Mouse (Mus musculus) activated CD4-positive, CD25-positive, alpha-beta regulatory T cell, adult 4 months (primary cell): ENCODE data around the gene Iqce. TPM values are rescaled to one million over a fixed set of nuclear protein-coding genes. Genes with fewer than 3 reads are reported as not detected.

Source experiments
- ATAC-seq: one replicate; pipeline ENCODE4 v1.8.0; 2017
- polyA plus RNA-seq, 2 experiments: library from polyadenylated mRNA; unstranded; fragments of 100-300 nt; shearing (Covaris generic); gene quantifications; one replicate each; pipeline ENCODE4 v1.2.1; 2017

Iqce gene
- polyA plus RNA-seq, 2 experiments from 2014 or later: 16.8 to 21.2 TPM

GRCm38 (mm10) chr5:140661427-140661826 lies 40.8 kb downstream of the Iqce start:
- no peak for ATAC-seq

GRCm38 (mm10) chr5:140660398-140660797 lies 41.8 kb downstream of the Iqce start:
- no peak for ATAC-seq

- peak; percentile 54 for ATAC-seq
Observed at GRCm38 (mm10) chr5:140659607-140660272, 42.4 kb downstream of the Iqce start.

GRCm38 (mm10) chr5:140654096-140654845 lies 47.9 kb downstream of the Iqce start:
- ATAC-seq: no peak

GRCm38 (mm10) chr5:140652587-140652986 lies 49.6 kb downstream of the Iqce start:
- no peak for ATAC-seq

- ATAC-seq: no peak
Observed at GRCm38 (mm10) chr5:140651231-140651630, 50.9 kb downstream of the Iqce start.

- no peak for ATAC-seq
Observed at GRCm38 (mm10) chr5:140649881-140650414, 52.2 kb downstream of the Iqce start.

- peak; percentile 89 for ATAC-seq
Observed at GRCm38 (mm10) chr5:140649101-140649667, 53.0 kb downstream of the Iqce start.

- peak; percentile 25 for ATAC-seq
Observed at GRCm38 (mm10) chr5:140648519-140649100, 53.6 kb downstream of the Iqce start, which contains the start of gene Ttyh3. Ttyh3 (minus strand) TSS chr5:140649031.

GRCm38 (mm10) chr5:140647821-140648518 lies 54.2 kb downstream of the Iqce start:
- peak; percentile 5 for ATAC-seq

GRCm38 (mm10) chr5:140647031-140647760 lies 55.0 kb downstream of the Iqce start:
- no peak for ATAC-seq

- ATAC-seq: no peak
Observed at GRCm38 (mm10) chr5:140646171-140646570, 56.0 kb downstream of the Iqce start.

GRCm38 (mm10) chr5:140645454-140645853 lies 56.7 kb downstream of the Iqce start:
- no peak for ATAC-seq

- no peak for ATAC-seq
Observed at GRCm38 (mm10) chr5:140644702-140645201, 57.4 kb downstream of the Iqce start.

- ATAC-seq: no peak
Observed at GRCm38 (mm10) chr5:140644263-140644662, 57.9 kb downstream of the Iqce start.

- ATAC-seq: no peak
Observed at GRCm38 (mm10) chr5:140642076-140642475, 60.1 kb downstream of the Iqce start.

GRCm38 (mm10) chr5:140641254-140641928 lies 60.8 kb downstream of the Iqce start:
- no peak for ATAC-seq

- no peak for ATAC-seq
Observed at GRCm38 (mm10) chr5:140640812-140641211, 61.4 kb downstream of the Iqce start.

GRCm38 (mm10) chr5:140639871-140640270 lies 62.3 kb downstream of the Iqce start:
- no peak for ATAC-seq

- no peak for ATAC-seq
Observed at GRCm38 (mm10) chr5:140639312-140639711, 62.9 kb downstream of the Iqce start.

- ATAC-seq: no peak
Observed at GRCm38 (mm10) chr5:140638484-140638883, 63.7 kb downstream of the Iqce start.
